ENCODE assay signal across 27 mouse cellular contexts in genomic region chr2:92782621-92783020, GRCm38 (mm10).
"Had no signal": no experiment of that assay in that cellular context is flagged by ENCODE, and none has a peak within 500 bp of the region (broad histone marks: within the 10 kb centered on the region; RNA-seq: fewer than 3 reads in every experiment).

No protein-coding gene starts in this region.

- H3K9ac ChIP-seq: forebrain, postnatal 0 days; heart, embryonic 13.5 days; heart, embryonic 15.5 days; hindbrain, embryonic 12.5 days; hindbrain, embryonic 14.5 days; intestine, embryonic 15.5 days; kidney, embryonic 15.5 days; limb, embryonic 12.5 days; liver, embryonic 13.5 days; liver, embryonic 15.5 days; liver, postnatal 0 days had no signal

- H3K9me3 ChIP-seq: heart, embryonic 13.5 days; heart, embryonic 15.5 days; hindbrain, embryonic 10.5 days; hindbrain, embryonic 12.5 days; intestine, embryonic 15.5 days; kidney, embryonic 15.5 days; limb, embryonic 10.5 days; limb, embryonic 12.5 days; liver, embryonic 13.5 days; liver, embryonic 15.5 days had no signal

- H3K4me3 ChIP-seq: heart, adult 2 months; heart, embryonic 13.5 days; heart, embryonic 15.5 days; hindbrain, embryonic 10.5 days; hindbrain, embryonic 12.5 days; intestine, embryonic 15.5 days; kidney, embryonic 15.5 days; layer of hippocampus, adult 2 months; left cerebral cortex, adult 2 months; limb, embryonic 10.5 days; limb, embryonic 12.5 days; liver, embryonic 13.5 days; liver, embryonic 15.5 days had no signal

- H3K27ac ChIP-seq: heart, adult 2 months; heart, embryonic 13.5 days; heart, embryonic 15.5 days; hindbrain, embryonic 10.5 days; hindbrain, embryonic 12.5 days; hindbrain, embryonic 14.5 days; intestine, embryonic 15.5 days; kidney, embryonic 15.5 days; layer of hippocampus, adult 2 months; left cerebral cortex, adult 2 months; limb, embryonic 10.5 days; limb, embryonic 12.5 days; liver, embryonic 13.5 days; liver, embryonic 15.5 days had no signal

- H3K27me3 ChIP-seq: heart, embryonic 13.5 days; heart, embryonic 15.5 days; hindbrain, embryonic 12.5 days; intestine, embryonic 15.5 days; kidney, embryonic 15.5 days; liver, embryonic 13.5 days; liver, embryonic 15.5 days had no signal

- H3K4me1 ChIP-seq: heart, embryonic 13.5 days; heart, embryonic 15.5 days; hindbrain, embryonic 10.5 days; hindbrain, embryonic 12.5 days; intestine, embryonic 15.5 days; liver, embryonic 13.5 days; liver, embryonic 15.5 days had no signal

- ATAC-seq: forebrain, postnatal 0 days; hindbrain, embryonic 16.5 days; inflammation-experienced regulatory T-cells, adult 6 months; intestine, embryonic 15.5 days; intestine, postnatal 0 days; liver, postnatal 0 days had no signal

- H3K4me2 ChIP-seq: heart, embryonic 13.5 days; heart, embryonic 15.5 days; hindbrain, embryonic 12.5 days; hindbrain, embryonic 14.5 days; intestine, embryonic 15.5 days; kidney, embryonic 15.5 days; limb, embryonic 12.5 days; liver, embryonic 11.5 days; liver, embryonic 13.5 days; liver, embryonic 15.5 days had no signal

- DNase-seq: forebrain, postnatal 0 days; gastrocnemius, postnatal 25 days; heart, adult 2 months; heart, postnatal 14 days; heart, postnatal 4 days; kidney, adult 18-20 months; kidney, postnatal 25 days; kidney, postnatal 4 days; liver; liver, embryonic 13.5 days; liver, postnatal 0 days had no signal

- H3K36me3 ChIP-seq: heart, embryonic 13.5 days; heart, embryonic 15.5 days; hindbrain, embryonic 10.5 days; hindbrain, embryonic 12.5 days; intestine, embryonic 15.5 days; kidney, embryonic 15.5 days; limb, embryonic 10.5 days; limb, embryonic 12.5 days; liver, embryonic 13.5 days; liver, embryonic 15.5 days had no signal
